Mouse (Mus musculus): ENCODE measurements around the gene Tle3. TPM values are rescaled to one million over a fixed set of nuclear protein-coding genes. Genes with fewer than 3 reads are reported as not detected.

Tle3 gene
- polyA plus RNA-seq, 1 experiment from 2014 or later: 31.4 TPM

- 87% methylated on average over 3 of the region's 3 CpGs for WGBS
- Histone ChIP-seq H3K4me3 (ENCODE audit: low read depth, low read length) (no peak overlapping the region), H3K27me3 (ENCODE audit: control insufficient read depth, insufficient read depth, low read length) (no peaks in the 10 kb centered on the region), H3K9ac (replicated peaks; ENCODE audit: low read length) (no peak overlapping the region), H3K36me3 (replicated peaks; ENCODE audit: control insufficient read depth, insufficient read depth, low read depth, low read length) (peaks cover 7% of the 10 kb centered on the region), H3K4me2 (ENCODE audit: low read depth, low read length) (no peak overlapping the region), H3K27ac (replicated peaks; ENCODE audit: low read depth, low read length) (no peak overlapping the region), H3K4me1 (ENCODE audit: control insufficient read depth, insufficient read depth, low read length) (no peaks in the 10 kb centered on the region), H3K9me3 (replicated peaks; ENCODE audit: control insufficient read depth, low read length) (no peaks in the 10 kb centered on the region)
- ATAC-seq (replicated peaks; ENCODE audit: insufficient number of reproducible peaks, low FRiP score, low TSS enrichment, low read depth): no peak
- no peak for DNase-seq (ENCODE audit: low spot score)
These were observed 49.5 kb downstream of the Tle3 start for GRCm38 (mm10) chr9:61421626-61422025.

DNA sequence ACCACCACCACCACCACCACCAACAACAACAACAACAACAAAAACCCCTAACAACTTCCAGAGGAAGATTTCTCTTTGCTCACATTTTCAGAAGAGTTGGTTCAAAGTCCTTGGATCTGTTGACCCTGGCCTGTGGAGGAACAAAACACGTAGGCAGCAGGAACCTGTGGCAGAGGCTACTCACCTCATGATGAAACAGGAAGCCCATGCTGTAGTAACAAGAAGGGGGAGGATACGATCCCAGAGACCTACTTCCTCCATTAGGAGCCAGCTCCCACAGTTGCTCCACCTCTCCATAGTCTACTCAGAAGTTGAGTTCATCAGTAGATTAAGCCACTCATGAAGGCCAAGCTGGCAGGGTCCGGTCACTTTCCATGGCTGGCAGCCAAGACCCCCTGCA lies 52.1 kb downstream of the Tle3 start:
- H3K4me3 ChIP-seq (ENCODE audit: low read depth, low read length): no peak overlapping the region
- no peaks in the 10 kb centered on the region for H3K4me1 ChIP-seq (ENCODE audit: control insufficient read depth, insufficient read depth, low read length)
- no peak overlapping the region for H3K9ac ChIP-seq (replicated peaks; ENCODE audit: low read length)
- ATAC-seq (replicated peaks; ENCODE audit: insufficient number of reproducible peaks, low FRiP score, low TSS enrichment, low read depth): no peak
- no peak overlapping the region for H3K27ac ChIP-seq (replicated peaks; ENCODE audit: low read depth, low read length)
- H3K27me3 ChIP-seq (ENCODE audit: control insufficient read depth, insufficient read depth, low read length): no peaks in the 10 kb centered on the region
- H3K9me3 ChIP-seq (replicated peaks; ENCODE audit: control insufficient read depth, low read length): no peaks in the 10 kb centered on the region
- 91% methylated on average over 3 of the region's 3 CpGs for WGBS
- DNase-seq (ENCODE audit: low spot score): no peak
- no peak overlapping the region for H3K4me2 ChIP-seq (ENCODE audit: low read depth, low read length)
- H3K36me3 ChIP-seq (replicated peaks; ENCODE audit: control insufficient read depth, insufficient read depth, low read depth, low read length): no peaks in the 10 kb centered on the region; the same call in 1 of the 2 replicates

GRCm38 (mm10) chr9:61426493-61426892 lies 54.3 kb downstream of the Tle3 start:
- no peak overlapping the region for H3K9ac ChIP-seq (replicated peaks; ENCODE audit: low read length)
- H3K4me1 ChIP-seq (ENCODE audit: control insufficient read depth, insufficient read depth, low read length): no peaks in the 10 kb centered on the region
- no peak overlapping the region for H3K4me3 ChIP-seq (ENCODE audit: low read depth, low read length)
- no peaks in the 10 kb centered on the region for H3K9me3 ChIP-seq (replicated peaks; ENCODE audit: control insufficient read depth, low read length)
- ATAC-seq (replicated peaks; ENCODE audit: insufficient number of reproducible peaks, low FRiP score, low TSS enrichment, low read depth): no peak
- no peak overlapping the region for H3K27ac ChIP-seq (replicated peaks; ENCODE audit: low read depth, low read length)
- H3K4me2 ChIP-seq (ENCODE audit: low read depth, low read length): no peak overlapping the region
- H3K36me3 ChIP-seq (replicated peaks; ENCODE audit: control insufficient read depth, insufficient read depth, low read depth, low read length): no peaks in the 10 kb centered on the region
- no peaks in the 10 kb centered on the region for H3K27me3 ChIP-seq (ENCODE audit: control insufficient read depth, insufficient read depth, low read length)
- no peak for DNase-seq (ENCODE audit: low spot score)
- WGBS: 83% methylated on average over 7 of the region's 7 CpGs

DNA sequence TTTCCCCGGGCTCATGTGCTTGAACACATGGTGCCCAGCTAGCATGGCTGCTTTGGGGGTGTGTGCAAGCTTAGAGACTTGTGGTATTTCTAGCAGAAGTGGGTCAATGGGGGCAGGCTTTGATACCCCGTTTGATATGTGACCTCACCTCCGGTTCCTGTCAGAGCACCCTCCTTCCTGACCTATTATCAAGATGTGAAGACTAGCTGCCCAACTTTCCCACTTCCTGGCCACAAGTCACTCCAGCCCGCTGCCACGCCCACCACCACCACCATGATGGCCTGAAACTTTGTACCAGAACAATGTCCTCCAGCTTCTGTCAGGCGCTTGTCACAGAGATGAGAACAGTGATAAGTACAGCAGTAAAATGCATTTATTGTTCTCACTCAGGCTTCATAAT lies 54.9 kb downstream of the Tle3 start:
- DNase-seq (ENCODE audit: low spot score) (no peak), ATAC-seq (replicated peaks; ENCODE audit: insufficient number of reproducible peaks, low FRiP score, low TSS enrichment, low read depth) (no peak)
- no peak overlapping the region for H3K4me3 ChIP-seq (ENCODE audit: low read depth, low read length)
- WGBS: 80% methylated on average over 6 of the region's 6 CpGs
- no peak overlapping the region for H3K27ac ChIP-seq (replicated peaks; ENCODE audit: low read depth, low read length)
- H3K9me3 ChIP-seq (replicated peaks; ENCODE audit: control insufficient read depth, low read length): no peaks in the 10 kb centered on the region
- H3K9ac ChIP-seq (replicated peaks; ENCODE audit: low read length): no peak overlapping the region
- H3K36me3 ChIP-seq (replicated peaks; ENCODE audit: control insufficient read depth, insufficient read depth, low read depth, low read length): no peaks in the 10 kb centered on the region
- no peak overlapping the region for H3K4me2 ChIP-seq (ENCODE audit: low read depth, low read length)
- no peaks in the 10 kb centered on the region for H3K27me3 ChIP-seq (ENCODE audit: control insufficient read depth, insufficient read depth, low read length)
- H3K4me1 ChIP-seq (ENCODE audit: control insufficient read depth, insufficient read depth, low read length): no peaks in the 10 kb centered on the region

DNA sequence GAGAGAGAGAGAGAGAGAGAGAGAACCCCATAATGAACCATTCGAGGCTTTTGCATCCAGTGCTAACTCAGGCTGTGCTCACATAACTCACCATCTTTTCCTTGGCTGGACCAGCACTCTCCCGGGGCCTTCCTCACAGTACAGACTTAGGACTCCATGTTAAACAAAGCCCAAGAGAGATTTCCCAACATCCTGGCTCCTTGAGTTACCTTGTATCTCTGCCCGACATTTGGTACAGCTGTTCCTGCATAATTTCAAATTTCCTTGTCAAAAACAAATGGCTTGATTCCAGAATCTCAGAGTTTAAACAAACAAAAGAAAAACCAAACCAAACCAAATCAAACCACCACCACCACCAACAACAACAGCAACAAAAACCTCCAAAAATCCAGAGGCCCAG lies 55.7 kb downstream of the Tle3 start:
- ATAC-seq (replicated peaks; ENCODE audit: insufficient number of reproducible peaks, low FRiP score, low TSS enrichment, low read depth) (no peak), DNase-seq (ENCODE audit: low spot score) (no peak)
- Histone ChIP-seq H3K27ac (replicated peaks; ENCODE audit: low read depth, low read length) (no peak overlapping the region), H3K27me3 (ENCODE audit: control insufficient read depth, insufficient read depth, low read length) (no peaks in the 10 kb centered on the region), H3K4me2 (ENCODE audit: low read depth, low read length) (no peak overlapping the region), H3K4me3 (ENCODE audit: low read depth, low read length) (no peak overlapping the region), H3K9ac (replicated peaks; ENCODE audit: low read length) (no peak overlapping the region), H3K4me1 (ENCODE audit: control insufficient read depth, insufficient read depth, low read length) (no peaks in the 10 kb centered on the region), H3K9me3 (replicated peaks; ENCODE audit: control insufficient read depth, low read length) (no peaks in the 10 kb centered on the region), H3K36me3 (replicated peaks; ENCODE audit: control insufficient read depth, insufficient read depth, low read depth, low read length) (no peaks in the 10 kb centered on the region)
- WGBS: 80% methylated on average over 3 of the region's 3 CpGs

- 81% methylated on average over 4 of the region's 4 CpGs for WGBS
- ATAC-seq (replicated peaks; ENCODE audit: insufficient number of reproducible peaks, low FRiP score, low TSS enrichment, low read depth) (no peak), DNase-seq (ENCODE audit: low spot score) (no peak)
- H3K9me3 ChIP-seq (replicated peaks; ENCODE audit: control insufficient read depth, low read length): no peaks in the 10 kb centered on the region
- H3K27me3 ChIP-seq (ENCODE audit: control insufficient read depth, insufficient read depth, low read length): no peaks in the 10 kb centered on the region
- no peak overlapping the region for H3K27ac ChIP-seq (replicated peaks; ENCODE audit: low read depth, low read length)
- no peak overlapping the region for H3K4me3 ChIP-seq (ENCODE audit: low read depth, low read length)
- H3K36me3 ChIP-seq (replicated peaks; ENCODE audit: control insufficient read depth, insufficient read depth, low read depth, low read length): no peaks in the 10 kb centered on the region
- H3K4me1 ChIP-seq (ENCODE audit: control insufficient read depth, insufficient read depth, low read length): no peaks in the 10 kb centered on the region; the same call in 1 of the 2 replicates
- no peak overlapping the region for H3K9ac ChIP-seq (replicated peaks; ENCODE audit: low read length)
- H3K4me2 ChIP-seq (ENCODE audit: low read depth, low read length): no peak overlapping the region
These were observed 59.7 kb downstream of the Tle3 start for GRCm38 (mm10) chr9:61431830-61432229.

GRCm38 (mm10) chr9:61433206-61433605 lies 61.0 kb downstream of the Tle3 start:
- no peaks in the 10 kb centered on the region for H3K9me3 ChIP-seq (replicated peaks; ENCODE audit: control insufficient read depth, low read length)
- no peak overlapping the region for H3K4me2 ChIP-seq (ENCODE audit: low read depth, low read length)
- no peak overlapping the region for H3K9ac ChIP-seq (replicated peaks; ENCODE audit: low read length)
- H3K27me3 ChIP-seq (ENCODE audit: control insufficient read depth, insufficient read depth, low read length): no peaks in the 10 kb centered on the region
- no peak for ATAC-seq (replicated peaks; ENCODE audit: insufficient number of reproducible peaks, low FRiP score, low TSS enrichment, low read depth)
- DNase-seq (ENCODE audit: low spot score): no peak
- H3K4me1 ChIP-seq (ENCODE audit: control insufficient read depth, insufficient read depth, low read length): no peaks in the 10 kb centered on the region; the same call in 1 of the 2 replicates
- no peak overlapping the region for H3K4me3 ChIP-seq (ENCODE audit: low read depth, low read length)
- no peaks in the 10 kb centered on the region for H3K36me3 ChIP-seq (replicated peaks; ENCODE audit: control insufficient read depth, insufficient read depth, low read depth, low read length)
- no peak overlapping the region for H3K27ac ChIP-seq (replicated peaks; ENCODE audit: low read depth, low read length)
- 76% methylated on average over 2 of the region's 2 CpGs for WGBS

DNA sequence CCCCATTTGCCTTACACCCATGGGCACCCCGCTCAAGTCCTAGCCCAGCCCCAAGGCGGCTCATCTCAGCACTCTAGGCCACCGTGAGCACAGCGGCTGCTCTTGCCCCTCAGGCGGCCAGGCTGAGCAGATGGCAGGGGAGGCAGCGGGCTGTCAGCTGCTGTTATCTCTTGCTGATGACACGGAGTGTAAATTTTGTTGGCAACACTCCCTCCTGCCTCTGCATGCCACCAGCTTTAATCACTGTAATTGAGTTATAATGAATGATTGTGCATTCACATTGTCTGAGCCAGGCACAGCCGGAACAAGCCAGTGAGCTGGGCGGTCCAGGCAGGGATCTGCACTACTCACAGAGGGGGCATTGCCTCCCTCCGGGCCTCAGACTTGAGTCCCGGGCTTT lies 61.9 kb downstream of the Tle3 start:
- Histone ChIP-seq H3K4me3 (ENCODE audit: low read depth, low read length) (no peak overlapping the region), H3K9ac (replicated peaks; ENCODE audit: low read length) (no peak overlapping the region), H3K36me3 (replicated peaks; ENCODE audit: control insufficient read depth, insufficient read depth, low read depth, low read length) (no peaks in the 10 kb centered on the region), H3K9me3 (replicated peaks; ENCODE audit: control insufficient read depth, low read length) (no peaks in the 10 kb centered on the region), H3K27ac (replicated peaks; ENCODE audit: low read depth, low read length) (no peak overlapping the region), H3K4me1 (ENCODE audit: control insufficient read depth, insufficient read depth, low read length) (no peaks in the 10 kb centered on the region; the same call in 1 of the 2 replicates), H3K27me3 (ENCODE audit: control insufficient read depth, insufficient read depth, low read length) (no peaks in the 10 kb centered on the region), H3K4me2 (ENCODE audit: low read depth, low read length) (no peak overlapping the region)
- ATAC-seq (replicated peaks; ENCODE audit: insufficient number of reproducible peaks, low FRiP score, low TSS enrichment, low read depth) (no peak; the same call in 1 of the 2 replicates), DNase-seq (ENCODE audit: low spot score) (no peak)
- 41% methylated on average over 11 of the region's 11 CpGs for WGBS

Measured in embryonic facial prominence, embryonic 11.5 days (tissue).